Mouse (Mus musculus): ENCODE data around the gene Sst.

The Sst gene

DNA sequence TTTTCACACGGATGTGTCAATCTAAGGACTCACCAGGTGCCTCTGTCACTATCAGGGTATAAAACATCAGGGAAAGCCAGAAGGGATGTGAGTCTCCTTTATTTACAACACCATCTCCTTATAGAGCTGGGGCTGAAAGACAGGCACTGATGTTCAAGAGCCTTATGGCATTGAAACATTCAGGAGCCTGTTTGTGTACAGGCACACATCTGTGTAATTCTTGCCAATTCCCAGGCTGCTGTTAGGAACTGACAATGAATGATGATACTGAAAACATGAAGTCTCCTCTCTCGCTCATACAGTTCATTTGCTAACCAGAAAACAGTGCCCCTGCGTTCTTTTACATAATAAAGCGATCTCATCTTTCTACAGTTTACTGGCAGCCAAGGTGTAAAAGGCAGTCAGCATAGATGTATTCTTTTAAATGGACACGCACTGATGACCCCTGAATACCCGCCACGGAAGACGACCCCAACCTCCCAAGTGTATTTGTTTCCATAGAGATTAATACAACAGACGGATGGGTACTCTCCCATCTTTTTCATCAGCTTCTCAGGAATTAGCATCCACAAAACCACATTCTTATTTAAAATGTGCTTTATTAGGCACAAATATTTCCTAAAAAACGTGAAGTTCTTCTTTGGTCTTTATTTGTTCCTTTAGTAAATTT lies 2.7 kb downstream of the Sst start:
- no peak for DNase-seq (ENCODE audit: low spot score)

- no peak for DNase-seq (ENCODE audit: low spot score)
Measured at GRCm38 (mm10) chr16:23885098-23885497, 5.7 kb downstream of the Sst start.

GRCm38 (mm10) chr16:23855242-23855641 lies 35.5 kb downstream of the Sst start:
- no peak for DNase-seq (ENCODE audit: low spot score)

DNA sequence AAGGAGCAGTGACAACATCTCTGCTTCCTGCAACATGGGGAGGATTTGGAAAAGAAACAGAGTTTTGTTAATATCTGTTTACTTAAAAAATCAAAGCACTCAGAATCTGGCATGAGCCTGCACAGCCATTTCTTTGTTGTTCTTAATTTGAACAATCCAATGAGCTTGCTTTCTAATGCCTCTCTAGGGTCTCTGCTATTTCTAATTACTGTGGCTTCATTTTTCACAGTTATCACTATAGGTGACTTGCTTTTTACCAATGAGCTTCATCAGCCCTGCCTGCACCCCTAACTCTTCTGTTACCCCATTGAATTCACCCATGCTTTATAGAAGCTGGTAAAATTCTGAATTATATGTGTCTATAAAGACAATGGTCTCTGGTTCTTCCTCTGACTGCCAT lies 41.0 kb downstream of the Sst start:
- DNase-seq (ENCODE audit: low spot score), result no peak

DNA sequence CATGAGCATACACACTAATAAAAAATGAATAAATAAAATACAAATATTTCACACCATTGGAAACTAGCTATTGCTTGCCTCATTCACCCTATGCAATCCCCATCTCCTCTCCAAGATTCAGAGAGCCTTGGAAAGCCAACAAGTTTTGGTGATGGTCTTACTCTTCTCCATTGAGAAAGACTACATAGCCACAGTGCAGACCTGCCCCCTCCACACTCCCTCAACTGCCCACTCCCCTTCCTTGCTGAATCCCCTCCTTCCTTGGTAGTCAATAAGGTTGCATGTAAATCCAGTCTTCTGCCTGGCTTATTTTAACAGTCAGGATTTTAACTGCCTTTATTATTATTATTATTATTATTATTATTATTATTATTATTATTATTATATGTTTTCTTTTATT lies 41.6 kb downstream of the Sst start:
- DNase-seq (ENCODE audit: low spot score), result no peak

- DNase-seq (ENCODE audit: low spot score), result no peak
Measured at GRCm38 (mm10) chr16:23844622-23845021, 46.1 kb downstream of the Sst start.

- no peak for DNase-seq (ENCODE audit: low spot score)
Measured at GRCm38 (mm10) chr16:23842609-23843008, 48.1 kb downstream of the Sst start.

Measured in urinary bladder, postnatal 25 days (tissue).